Mouse (Mus musculus): ENCODE results near the gene B3gnt7. TPM values are rescaled to one million over a fixed set of nuclear protein-coding genes. Genes with fewer than 3 reads are reported as not detected.

B3gnt7 gene
- polyA plus RNA-seq (2017; shearing (Covaris generic)): under 1 TPM; 0.07 to 0.18 TPM

DNA sequence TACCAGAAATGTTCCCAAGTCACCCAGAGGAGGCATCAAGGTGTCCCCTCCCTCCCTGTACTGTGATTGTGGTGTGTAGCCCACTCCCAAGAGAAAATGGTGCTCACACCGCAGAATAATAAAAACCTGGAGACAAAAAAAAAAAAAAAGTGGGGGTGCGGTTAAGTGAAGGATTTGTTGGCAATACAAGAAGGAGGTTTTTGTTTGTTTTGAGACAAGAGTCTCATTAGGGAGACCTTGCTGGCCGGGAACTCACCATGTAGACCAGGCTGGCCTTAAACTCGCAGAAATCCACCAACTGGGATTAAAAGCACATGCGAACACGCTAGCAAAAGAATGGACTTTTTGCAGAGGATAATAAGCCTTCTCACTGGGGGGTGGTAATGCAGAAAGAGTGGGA is at the start of gene B3gnt7:
Gene B3gnt7 (plus strand): TSS at position 301 of the 400 bp plus-strand sequence.

Other genes starting within 250 kb of the B3gnt7 start
- gene Psmd1, start 238.4 kb upstream of the B3gnt7 start, polyA plus RNA-seq (2017; shearing (Covaris generic)): 100 to 1,000 TPM in 1 of 2 experiments, 10 to 100 TPM in 1; 97.5 to 101 TPM
- under 1 TPM; 0.42 to 0.70 TPM for gene Htr2b, start 190.9 kb upstream of the B3gnt7 start, polyA plus RNA-seq (2017; shearing (Covaris generic))
- not detected for gene Gm21972, start 169.2 kb upstream of the B3gnt7 start, polyA plus RNA-seq (2017; shearing (Covaris generic))
- gene Armc9, start 148.1 kb upstream of the B3gnt7 start, polyA plus RNA-seq (2017; shearing (Covaris generic)): 10 to 100 TPM in 1 of 2 experiments, 1 to 10 TPM in 1; 5.1 to 10.5 TPM
- 100 to 1,000 TPM; 395 to 527 TPM for gene Ncl, start 56.6 kb downstream of the B3gnt7 start, polyA plus RNA-seq (2017; shearing (Covaris generic))
- gene Nmur1, start 123.4 kb downstream of the B3gnt7 start, polyA plus RNA-seq (2017; shearing (Covaris generic)): 1 to 10 TPM; 4.6 to 6.0 TPM
- gene Tex44, start 123.5 kb downstream of the B3gnt7 start, polyA plus RNA-seq (2017; shearing (Covaris generic)): not detected
- 1,000 to 10,000 TPM; 1,702 to 1,935 TPM for gene Ptma, start 223.9 kb downstream of the B3gnt7 start, polyA plus RNA-seq (2017; shearing (Covaris generic))